Mouse (Mus musculus) forebrain, embryonic 10.5 days (tissue): ENCODE data around the gene Slc3a2. TPM values are rescaled to one million over a fixed set of nuclear protein-coding genes. Genes with fewer than 3 reads are reported as not detected.

Experiments
- DNase-seq: peaks from one replicate; pipeline ENCODE4 v3.0.0-alpha.2; 2017; ENCODE audit warnings: low spot score; ENCODE audit errors: extremely low spot score
- H3K27ac ChIP-seq: fragments of 300-500 bp; sonication (generic); 2 replicates; pipeline ENCODE4 v1.5.1; 2016; ENCODE audit warnings: mild to moderate bottlenecking
- H3K27me3 ChIP-seq: fragments of 300-500 bp; sonication (generic); 2 replicates; pipeline ENCODE4 v1.6.1; 2016; ENCODE audit warnings: mild to moderate bottlenecking; ENCODE audit not compliant: poor library complexity, severe bottlenecking
- H3K36me3 ChIP-seq: fragments of 300-500 bp; sonication (generic); replicated peaks from 2 replicates; pipeline ENCODE4 v1.6.1; 2016; ENCODE audit warnings: mild to moderate bottlenecking, moderate library complexity
- H3K4me1 ChIP-seq: fragments of 300-500 bp; sonication (generic); 2 replicates; pipeline ENCODE4 v1.6.1; 2016
- H3K4me3 ChIP-seq: fragments of 300-500 bp; sonication (generic); 2 replicates; pipeline ENCODE4 v1.5.1; 2016; ENCODE audit warnings: mild to moderate bottlenecking, moderate library complexity
- H3K9me3 ChIP-seq: fragments of 300-500 bp; sonication (generic); 2 replicates; pipeline ENCODE4 v1.6.1; 2016; ENCODE audit warnings: mild to moderate bottlenecking, moderate library complexity
- WGBS: fragments of 180-500 bp; shearing (Covaris S2); methylation state at CpG from one replicate; pipeline ENCODE4 v1.1.7; 2016; 5-methylcytosine and 5-hydroxymethylcytosine counted together
- polyA plus RNA-seq: library from polyadenylated mRNA; unstranded; fragments of >200 nt; fragmentation: Nextera tagmentation; extraction: Ambion mirVana; gene quantifications from 2 replicates; pipeline ENCODE4 v1.2.1, GENCODE M21; 2016

Slc3a2 gene
- polyA plus RNA-seq, 1 experiment from 2014 or later = 149 TPM

- no peaks in the 10 kb centered on the region for H3K27me3 ChIP-seq
- H3K9me3 ChIP-seq = no peaks in the 10 kb centered on the region
- H3K27ac ChIP-seq = peak overlapping the region; percentile 94
- peak; percentile 90 for DNase-seq
- peak overlapping the region; percentile 84 for H3K4me3 ChIP-seq
- peaks cover 36% of the 10 kb centered on the region for H3K4me1 ChIP-seq
- under 1% methylated on average over 51 of the region's 51 CpGs for WGBS
- peaks cover 38% of the 10 kb centered on the region for H3K36me3 ChIP-seq
Measured at GRCm38 (mm10) chr19:8713306-8713996, 9.7 kb downstream of the Slc3a2 start.

GRCm38 (mm10) chr19:8712870-8713305 lies 10.3 kb downstream of the Slc3a2 start:
- H3K4me1 ChIP-seq = peaks cover 36% of the 10 kb centered on the region
- peaks cover 44% of the 10 kb centered on the region for H3K36me3 ChIP-seq
- 0% methylated on average over 13 of the region's 13 CpGs for WGBS
- H3K4me3 ChIP-seq = peak overlapping the region; percentile 84
- H3K27ac ChIP-seq = peak overlapping the region; percentile 94
- DNase-seq = peak; percentile 86
- no peaks in the 10 kb centered on the region for H3K27me3 ChIP-seq
- no peaks in the 10 kb centered on the region for H3K9me3 ChIP-seq

- Histone ChIP-seq H3K4me3 (peak overlapping the region; percentile 84), H3K27ac (peak overlapping the region; percentile 94), H3K36me3 (peaks cover 51% of the 10 kb centered on the region), H3K4me1 (peaks cover 36% of the 10 kb centered on the region), H3K27me3 (no peaks in the 10 kb centered on the region), H3K9me3 (no peaks in the 10 kb centered on the region)
- no peak for DNase-seq
- WGBS = 71% methylated on average over 10 of the region's 10 CpGs
Measured at GRCm38 (mm10) chr19:8711949-8712869, 11.0 kb downstream of the Slc3a2 start.

- peaks cover 58% of the 10 kb centered on the region for H3K36me3 ChIP-seq
- 88% methylated on average over 4 of the region's 4 CpGs for WGBS
- H3K27ac ChIP-seq = peak overlapping the region; percentile 94; the same call in 1 of the 2 replicates
- no peaks in the 10 kb centered on the region for H3K9me3 ChIP-seq
- peak overlapping the region; percentile 84 for H3K4me3 ChIP-seq
- H3K4me1 ChIP-seq = peaks cover 36% of the 10 kb centered on the region
- no peak for DNase-seq
- H3K27me3 ChIP-seq = no peaks in the 10 kb centered on the region
Measured at GRCm38 (mm10) chr19:8711506-8711905, 11.7 kb downstream of the Slc3a2 start.

GRCm38 (mm10) chr19:8710057-8710456 lies 13.1 kb downstream of the Slc3a2 start:
- no peaks in the 10 kb centered on the region for H3K27me3 ChIP-seq
- H3K4me1 ChIP-seq = peaks cover 36% of the 10 kb centered on the region
- no peaks in the 10 kb centered on the region for H3K9me3 ChIP-seq
- DNase-seq = no peak
- 99% methylated on average over 2 of the region's 2 CpGs for WGBS
- peaks cover 66% of the 10 kb centered on the region for H3K36me3 ChIP-seq
- no peak overlapping the region for H3K4me3 ChIP-seq
- no peak overlapping the region for H3K27ac ChIP-seq

GRCm38 (mm10) chr19:8708954-8709353 lies 14.2 kb downstream of the Slc3a2 start:
- DNase-seq = no peak
- H3K36me3 ChIP-seq = peaks cover 66% of the 10 kb centered on the region
- 93% methylated on average over 8 of the region's 8 CpGs for WGBS
- H3K27ac ChIP-seq = no peak overlapping the region
- no peaks in the 10 kb centered on the region for H3K27me3 ChIP-seq
- H3K4me1 ChIP-seq = peaks cover 28% of the 10 kb centered on the region
- H3K4me3 ChIP-seq = no peak overlapping the region
- H3K9me3 ChIP-seq = no peaks in the 10 kb centered on the region

GRCm38 (mm10) chr19:8706930-8707329 lies 16.2 kb downstream of the Slc3a2 start:
- peaks cover 27% of the 10 kb centered on the region for H3K4me1 ChIP-seq
- DNase-seq = no peak
- H3K36me3 ChIP-seq = peaks cover 62% of the 10 kb centered on the region
- WGBS = 96% methylated on average over 7 of the region's 7 CpGs
- no peaks in the 10 kb centered on the region for H3K9me3 ChIP-seq
- H3K27me3 ChIP-seq = no peaks in the 10 kb centered on the region
- no peak overlapping the region for H3K27ac ChIP-seq
- no peak overlapping the region for H3K4me3 ChIP-seq

- WGBS = 88% methylated on average over 7 of the region's 7 CpGs
- peaks cover 20% of the 10 kb centered on the region for H3K4me1 ChIP-seq
- peaks cover 55% of the 10 kb centered on the region for H3K36me3 ChIP-seq
- H3K27me3 ChIP-seq = no peaks in the 10 kb centered on the region
- no peak for DNase-seq
- no peak overlapping the region for H3K4me3 ChIP-seq
- H3K27ac ChIP-seq = no peak overlapping the region
- H3K9me3 ChIP-seq = no peaks in the 10 kb centered on the region
Measured at GRCm38 (mm10) chr19:8706132-8706667, 17.0 kb downstream of the Slc3a2 start.

- Histone ChIP-seq H3K9me3 (no peaks in the 10 kb centered on the region), H3K36me3 (peaks cover 45% of the 10 kb centered on the region), H3K27ac (no peak overlapping the region), H3K4me3 (no peak overlapping the region), H3K4me1 (peaks cover 9% of the 10 kb centered on the region; the same call in 1 of the 2 replicates), H3K27me3 (no peaks in the 10 kb centered on the region)
- 87% methylated on average over 6 of the region's 6 CpGs for WGBS
- DNase-seq = no peak
Measured at GRCm38 (mm10) chr19:8705026-8705708, 18.0 kb downstream of the Slc3a2 start.

GRCm38 (mm10) chr19:8703571-8703970 lies 19.6 kb downstream of the Slc3a2 start:
- no peak overlapping the region for H3K27ac ChIP-seq
- H3K36me3 ChIP-seq = peaks cover 29% of the 10 kb centered on the region
- WGBS = 59% methylated on average over 3 of the region's 4 CpGs
- H3K9me3 ChIP-seq = no peaks in the 10 kb centered on the region
- no peak for DNase-seq
- H3K4me3 ChIP-seq = no peak overlapping the region
- no peaks in the 10 kb centered on the region for H3K27me3 ChIP-seq
- H3K4me1 ChIP-seq = peaks cover 8% of the 10 kb centered on the region; the same call in 1 of the 2 replicates

GRCm38 (mm10) chr19:8702458-8702857 lies 20.7 kb downstream of the Slc3a2 start:
- H3K27ac ChIP-seq = no peak overlapping the region
- no peaks in the 10 kb centered on the region for H3K27me3 ChIP-seq
- H3K4me1 ChIP-seq = peaks cover 8% of the 10 kb centered on the region; the same call in 1 of the 2 replicates
- H3K9me3 ChIP-seq = no peaks in the 10 kb centered on the region
- no peak overlapping the region for H3K4me3 ChIP-seq
- 72% methylated on average over 3 of the region's 3 CpGs for WGBS
- peaks cover 18% of the 10 kb centered on the region for H3K36me3 ChIP-seq
- DNase-seq = no peak

- H3K9me3 ChIP-seq = no peaks in the 10 kb centered on the region
- H3K4me3 ChIP-seq = no peak overlapping the region
- no peaks in the 10 kb centered on the region for H3K27me3 ChIP-seq
- no peak for DNase-seq
- no peak overlapping the region for H3K27ac ChIP-seq
- H3K4me1 ChIP-seq = peaks cover 8% of the 10 kb centered on the region; the same call in 1 of the 2 replicates
- H3K36me3 ChIP-seq = no peaks in the 10 kb centered on the region
- 87% methylated on average over 9 of the region's 9 CpGs for WGBS
Measured at GRCm38 (mm10) chr19:8699652-8700051, 23.5 kb downstream of the Slc3a2 start.
